Mouse (Mus musculus): ENCODE results near the gene Arhgap40.

Arhgap40 gene

DNA sequence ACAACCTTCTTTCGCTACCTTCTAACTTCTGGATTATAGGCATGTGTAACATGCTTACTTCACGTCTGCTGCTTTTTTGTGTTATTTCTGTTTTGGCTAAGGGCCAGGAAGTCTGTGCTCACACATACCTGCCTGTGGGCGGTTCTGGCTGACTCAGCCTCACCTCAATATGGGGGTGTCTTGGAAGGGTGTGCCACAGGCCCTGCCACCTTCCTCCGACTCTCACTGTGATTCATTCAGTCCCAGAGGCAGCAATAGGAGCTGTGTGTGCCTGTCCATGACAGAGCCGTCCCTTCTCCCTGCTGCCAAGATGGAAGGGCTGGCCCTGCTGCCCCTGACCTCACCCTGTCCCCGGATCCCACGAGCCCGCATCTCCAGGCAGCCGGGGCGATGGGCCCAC is at the start of gene Arhgap40:
Gene Arhgap40, plus strand, starts transcription at position 269 of the 400 bp plus-strand sequence.
- DNase-seq (ENCODE audit: low spot score), result no peak

DNA sequence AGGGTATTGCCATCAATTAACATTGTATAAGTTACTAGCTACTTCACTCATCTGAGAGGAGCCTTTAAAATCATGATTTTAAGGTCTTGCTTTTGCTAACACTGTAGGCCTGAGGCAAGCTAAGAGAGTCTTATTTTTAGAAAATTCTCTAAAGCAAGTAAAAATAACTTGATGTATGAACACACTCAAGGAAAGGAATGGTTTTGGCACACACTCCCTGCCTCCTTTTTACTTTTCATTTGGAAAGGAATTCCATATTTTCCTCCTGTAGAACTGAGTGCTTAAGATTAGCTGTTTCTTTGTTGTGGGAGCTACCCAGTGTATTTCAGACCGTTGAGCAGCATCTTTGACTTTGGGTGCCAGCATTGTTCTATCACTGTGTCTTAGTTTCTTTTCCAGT is 38.4 kb upstream of the Arhgap40 start:
- no peak for DNase-seq (ENCODE audit: low spot score)

DNA sequence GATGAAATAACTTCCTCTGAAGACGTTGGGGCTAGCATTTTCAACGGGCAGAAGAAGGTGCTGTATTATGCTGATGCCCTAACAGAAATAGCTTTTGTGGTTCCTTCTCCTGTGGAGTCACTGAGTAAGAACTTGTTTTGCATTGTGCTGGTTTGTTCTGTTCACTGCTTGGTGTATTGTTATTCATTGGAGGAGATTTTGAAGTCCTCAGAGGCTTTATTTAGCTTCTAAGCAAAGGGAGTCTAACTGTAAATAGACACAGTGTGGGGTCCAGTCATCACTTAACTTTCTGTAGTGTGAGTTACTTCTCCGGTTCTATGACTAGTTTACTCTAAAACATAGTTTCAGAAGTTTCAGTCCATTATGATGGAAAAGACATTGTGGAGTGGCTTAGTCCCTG is 35.0 kb upstream of the Arhgap40 start:
- no peak for DNase-seq (ENCODE audit: low spot score)

DNA sequence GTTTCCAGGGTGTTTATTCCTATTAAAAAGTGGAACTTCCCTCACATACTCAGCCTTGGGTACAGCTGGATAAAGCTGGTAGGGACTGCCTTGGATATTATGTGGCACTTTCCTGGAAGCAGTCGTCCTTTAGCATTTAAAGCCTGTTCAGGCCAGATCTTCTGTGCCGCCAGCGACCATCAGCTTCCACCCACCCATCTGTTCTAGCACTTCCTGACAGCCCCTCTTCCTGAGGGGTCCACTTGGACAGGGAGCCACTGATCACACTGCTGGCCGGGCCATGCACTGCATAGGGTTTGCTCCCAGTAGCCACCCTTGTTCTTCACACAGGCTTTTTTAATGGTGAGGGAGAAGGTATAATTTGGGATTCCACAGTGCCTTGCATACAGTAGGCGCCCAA is 14.1 kb upstream of the Arhgap40 start:
- DNase-seq (ENCODE audit: low spot score), result no peak

DNA sequence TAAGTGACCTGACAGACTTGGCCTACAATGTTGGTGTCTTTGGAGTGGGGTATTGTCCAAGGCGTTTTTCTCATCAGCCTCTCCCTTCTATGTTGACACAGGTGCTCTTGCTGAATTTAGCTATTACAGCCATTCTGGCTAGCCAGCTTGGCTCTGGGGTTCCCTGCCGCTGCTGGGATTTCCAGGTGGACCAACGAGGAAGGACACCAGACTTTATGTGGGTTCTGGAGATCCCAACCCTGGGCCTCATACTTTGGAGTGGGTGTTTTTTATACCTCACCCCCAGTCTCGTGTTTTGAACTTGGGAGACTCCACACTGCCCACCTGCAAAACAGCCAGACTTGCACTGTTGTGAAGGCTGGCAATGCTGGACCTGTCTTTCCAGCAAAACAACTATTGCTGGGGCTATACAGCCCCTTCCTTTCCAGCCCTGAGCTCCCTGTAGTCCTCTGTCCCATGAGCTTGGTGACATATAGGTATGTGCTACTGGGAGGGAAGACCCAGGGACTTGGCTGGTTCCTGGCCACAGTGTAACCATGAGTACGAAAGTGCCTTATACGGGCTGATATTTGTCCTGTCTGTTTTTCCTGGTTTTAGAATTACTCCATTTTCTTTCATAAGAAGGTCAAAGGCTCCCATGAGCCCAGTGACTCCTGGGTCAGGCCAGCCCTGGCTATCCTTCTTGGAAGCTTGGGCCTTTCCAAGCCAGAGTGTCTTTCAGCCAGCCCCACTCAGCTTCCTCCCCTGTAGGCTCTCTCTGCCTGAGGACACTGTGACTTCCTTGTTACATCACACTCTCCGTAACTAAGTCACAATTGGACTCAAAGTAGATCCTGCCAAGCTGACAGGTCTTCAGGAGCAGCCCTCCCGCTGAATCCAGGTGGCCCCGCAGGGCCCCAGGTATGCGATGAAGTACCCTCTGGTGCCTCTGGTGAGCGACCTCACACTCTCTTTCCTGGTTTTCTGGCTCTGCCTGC is 10.5 kb upstream of the Arhgap40 start, which contains the start of gene Adig:
Gene Adig, plus strand, starts transcription at position 777 of the 977 bp plus-strand sequence.
- DNase-seq (ENCODE audit: low spot score), result no peak

DNA sequence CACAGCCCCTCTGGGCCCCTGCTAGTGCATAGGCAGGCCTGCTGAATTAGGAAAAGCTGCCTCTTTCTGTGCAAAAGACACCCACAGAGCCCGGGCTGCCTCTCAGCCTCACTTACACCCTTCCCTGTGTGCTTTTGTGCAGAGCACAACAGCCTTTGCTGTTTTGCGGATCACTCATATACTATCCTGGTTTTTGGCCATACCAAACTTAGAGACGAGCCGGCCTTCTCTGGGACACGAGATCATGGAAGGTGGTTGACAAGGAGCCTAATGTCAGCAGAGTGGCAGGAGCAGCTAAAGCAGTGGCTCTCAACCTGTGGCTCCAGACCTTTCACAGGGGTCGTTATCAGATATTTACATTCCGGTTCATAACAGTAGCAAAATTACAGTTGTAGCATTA is 9.4 kb upstream of the Arhgap40 start:
- DNase-seq (ENCODE audit: low spot score), result no peak

DNA sequence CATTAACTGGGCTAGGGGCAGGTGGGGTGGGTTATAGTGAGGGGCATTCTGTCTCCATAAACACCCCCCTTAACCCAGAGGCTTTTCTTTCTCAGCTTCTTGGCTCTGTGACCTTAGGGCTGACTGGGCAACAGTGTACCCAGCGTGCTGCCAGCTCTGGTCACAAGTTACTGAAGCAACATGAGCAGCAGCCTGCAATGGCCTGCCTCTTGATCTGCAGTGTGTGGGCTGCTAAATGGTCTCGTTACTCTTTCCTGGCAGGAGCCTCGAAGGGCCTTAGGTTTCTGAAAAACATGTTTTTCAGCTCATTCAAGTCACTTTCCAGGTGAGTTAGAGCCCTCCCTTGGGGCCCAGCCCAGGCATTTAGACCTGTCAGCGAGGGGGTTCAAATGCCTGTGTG is 8.9 kb upstream of the Arhgap40 start:
- DNase-seq (ENCODE audit: low spot score), result no peak

DNA sequence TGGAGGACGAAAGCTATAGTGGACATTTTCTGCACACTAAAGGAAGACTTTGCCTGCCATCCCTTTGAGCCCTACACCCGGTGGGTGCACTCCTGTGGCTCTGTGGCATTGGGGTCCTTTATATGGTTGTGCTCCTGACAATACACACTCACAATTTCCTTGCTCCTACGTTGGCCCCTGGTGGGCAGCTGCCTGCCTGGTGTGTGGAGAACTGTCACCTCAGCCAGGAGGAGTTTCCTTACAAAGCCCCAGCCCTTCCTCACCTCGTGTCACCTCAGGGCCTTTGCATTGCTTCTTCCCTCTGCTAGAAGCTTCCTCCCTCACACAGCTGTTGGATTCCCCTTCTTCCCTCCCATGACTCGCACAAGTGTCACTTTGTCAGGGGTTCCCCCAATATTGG is 6.1 kb upstream of the Arhgap40 start:
- no peak for DNase-seq (ENCODE audit: low spot score)

DNA sequence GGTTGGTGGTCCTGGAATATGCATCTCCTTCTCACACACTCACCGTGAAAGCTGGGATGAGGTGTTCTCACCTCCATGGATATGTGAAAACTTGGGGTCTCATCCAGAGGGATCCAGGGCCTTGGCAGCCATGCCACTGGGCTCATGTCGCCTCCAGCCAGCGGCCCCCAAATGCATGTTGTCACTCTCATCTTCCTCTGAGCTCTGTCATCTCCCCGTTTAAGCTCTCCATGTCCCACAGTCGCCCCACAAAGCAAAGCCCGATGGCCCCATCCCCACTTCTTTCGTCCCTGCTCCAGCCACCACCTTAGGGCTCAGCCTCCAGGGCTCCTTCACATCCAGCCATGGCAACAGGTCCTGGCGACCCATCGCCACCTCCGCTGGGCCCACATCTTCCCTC is 5.5 kb upstream of the Arhgap40 start:
- DNase-seq (ENCODE audit: low spot score), result no peak

DNA sequence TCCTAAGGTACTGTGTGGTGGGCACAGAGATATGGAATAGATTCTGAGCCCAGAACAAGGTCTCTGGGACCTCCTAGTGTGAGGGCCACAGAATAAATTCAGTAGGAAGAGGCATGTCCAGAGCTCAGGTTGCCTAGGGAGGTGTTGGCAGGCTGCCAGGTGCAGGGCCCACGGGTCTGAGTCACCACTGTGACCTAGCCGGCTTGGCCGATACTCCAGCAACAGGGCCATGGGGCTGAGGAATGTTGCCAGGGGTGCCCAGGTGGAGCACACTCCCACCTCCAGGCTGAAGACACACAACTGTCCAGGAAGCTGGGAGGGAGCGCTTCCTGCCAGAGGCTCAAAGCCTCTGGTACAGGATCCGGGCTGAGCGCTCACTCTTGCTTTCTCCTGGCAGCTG is 1.9 kb upstream of the Arhgap40 start:
- no peak for DNase-seq (ENCODE audit: low spot score)

DNA sequence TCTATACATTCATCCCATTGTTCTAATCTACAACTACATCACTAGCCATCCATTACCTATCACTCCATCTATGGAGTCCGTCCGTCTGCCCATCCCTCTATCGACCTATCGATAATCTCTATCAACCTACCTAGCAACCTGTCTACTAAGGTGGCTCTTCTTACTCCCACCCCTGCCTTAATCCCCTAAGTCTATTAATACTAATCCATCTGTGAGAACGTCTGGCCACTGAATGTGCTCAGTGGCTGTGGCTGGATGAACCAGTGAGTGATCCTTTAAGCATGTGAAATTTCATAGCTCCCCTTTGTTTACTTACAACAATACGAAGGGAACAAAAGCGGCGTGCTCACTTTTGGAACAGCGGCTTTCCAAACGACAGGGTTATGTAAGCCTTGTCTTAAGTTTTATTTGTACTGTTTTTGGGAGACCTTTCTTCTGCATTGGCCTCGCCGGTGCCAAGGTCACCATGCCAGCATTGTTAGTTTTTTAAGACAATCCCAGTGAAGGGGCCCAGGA is 1.3 kb downstream of the Arhgap40 start:
- DNase-seq (ENCODE audit: low spot score), result no peak

DNA sequence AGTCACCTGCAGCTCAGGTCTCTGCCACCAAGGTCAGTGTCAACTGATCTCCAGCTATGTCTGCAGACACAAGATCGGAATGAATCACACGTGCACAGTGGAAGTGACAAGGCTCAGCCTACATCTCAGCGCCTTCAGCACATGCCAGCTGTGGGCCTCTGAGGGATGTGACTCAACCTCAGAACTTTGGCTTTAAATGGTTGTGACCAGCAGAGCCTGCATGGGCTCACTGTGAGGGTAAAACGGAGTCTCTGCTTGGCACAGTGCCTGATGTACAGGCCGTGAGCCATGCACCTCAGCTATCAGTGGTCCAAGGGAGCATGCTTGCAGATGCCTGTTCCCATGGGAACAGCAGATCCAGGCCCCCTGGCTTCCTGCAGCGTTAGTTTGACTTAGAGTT is 6.0 kb downstream of the Arhgap40 start:
- no peak for DNase-seq (ENCODE audit: low spot score)

DNA sequence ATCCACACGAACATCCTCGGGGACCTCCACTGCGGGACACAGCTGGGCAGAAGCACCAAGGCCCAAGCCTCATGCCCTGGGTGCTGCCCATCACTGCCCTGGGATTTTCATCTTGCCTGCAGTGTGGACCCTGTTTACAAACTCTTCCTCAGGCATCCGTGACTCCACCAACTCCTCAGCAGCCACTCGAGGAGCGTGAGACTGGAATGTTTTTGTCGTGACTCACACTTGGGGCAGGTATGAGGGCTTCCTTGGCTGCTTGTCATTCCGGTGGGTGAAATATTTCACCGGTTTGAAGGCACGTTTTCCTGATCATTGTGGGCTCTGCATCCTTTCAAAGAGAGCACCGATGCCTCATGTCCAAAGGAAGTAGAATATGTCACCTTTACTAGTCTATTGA is 6.5 kb downstream of the Arhgap40 start:
- DNase-seq (ENCODE audit: low spot score), result no peak

DNA sequence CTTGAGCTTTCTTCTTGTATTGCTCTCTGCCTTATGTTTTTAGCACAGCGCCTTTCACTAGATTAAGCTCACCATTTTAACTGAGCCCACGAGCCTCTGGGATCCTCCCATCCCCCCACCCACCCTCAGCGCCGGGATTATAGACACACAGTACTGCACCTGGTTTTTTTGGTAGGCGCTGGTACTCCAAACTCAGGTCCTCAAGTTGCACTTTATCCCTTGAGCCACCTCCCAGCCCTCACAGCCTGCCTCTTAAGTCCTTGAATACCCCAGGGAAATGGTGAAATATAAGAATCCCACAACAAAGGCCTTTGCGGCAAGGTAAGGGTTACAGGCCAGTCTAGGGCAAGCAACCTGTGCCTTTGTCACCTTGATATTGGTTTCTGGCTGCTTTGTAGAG is 7.2 kb downstream of the Arhgap40 start:
- DNase-seq (ENCODE audit: low spot score), result no peak

DNA sequence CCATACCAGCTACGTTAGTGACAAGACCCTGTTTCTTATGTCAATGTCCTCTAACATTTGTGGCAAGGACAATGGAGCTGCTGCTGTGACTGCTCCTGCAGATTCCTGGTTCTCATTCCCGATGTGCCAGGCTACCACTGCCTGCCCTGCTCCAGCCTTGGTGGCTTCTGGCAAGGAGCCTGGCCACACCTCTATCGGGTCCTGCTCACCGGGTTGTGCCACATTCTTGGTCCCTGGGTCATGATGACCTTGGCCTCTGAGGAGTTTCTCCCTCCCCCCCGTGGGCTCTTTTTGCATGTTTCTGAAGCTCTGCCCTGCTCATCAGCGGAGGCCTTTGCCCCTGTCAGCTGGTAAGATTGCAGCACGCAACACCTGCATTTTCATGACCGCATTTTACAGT is 10.5 kb downstream of the Arhgap40 start:
- DNase-seq (ENCODE audit: low spot score), result no peak

DNA sequence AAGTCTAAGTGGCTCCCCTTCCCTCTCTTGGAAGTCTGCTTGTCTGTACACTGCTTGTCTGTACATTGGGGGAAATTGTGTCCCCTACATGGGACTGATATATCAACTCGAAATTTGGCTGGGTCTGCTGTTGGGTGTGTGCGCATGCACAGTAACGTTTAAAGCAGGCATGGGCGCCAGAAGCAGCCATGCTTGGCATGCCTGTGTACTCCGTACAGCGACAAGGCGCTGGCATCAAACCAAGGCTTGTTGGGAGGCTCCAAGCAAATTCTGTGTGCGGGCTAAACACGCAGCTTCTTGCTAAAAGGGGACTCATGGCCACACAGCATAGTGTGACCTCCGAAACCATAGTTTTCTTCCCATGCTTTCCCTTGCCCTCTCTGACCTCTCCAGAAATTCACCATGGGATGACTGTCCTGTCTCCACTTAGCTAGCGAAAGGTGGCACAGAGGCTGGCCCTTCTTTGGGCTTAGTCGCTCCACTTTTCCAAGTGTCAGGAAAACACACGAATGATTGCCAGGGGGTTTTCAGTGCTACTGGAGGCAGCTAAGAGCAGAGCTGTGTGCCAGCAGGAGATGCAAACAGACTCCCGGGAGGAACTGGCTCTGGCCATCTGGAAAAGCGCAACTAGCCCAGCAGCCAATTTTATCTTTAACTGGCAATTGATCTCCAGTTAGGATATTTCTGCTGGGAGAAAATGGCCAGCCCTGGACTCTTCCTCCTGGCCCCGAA is 11.7 kb downstream of the Arhgap40 start:
- no peak for DNase-seq (ENCODE audit: low spot score)

DNA sequence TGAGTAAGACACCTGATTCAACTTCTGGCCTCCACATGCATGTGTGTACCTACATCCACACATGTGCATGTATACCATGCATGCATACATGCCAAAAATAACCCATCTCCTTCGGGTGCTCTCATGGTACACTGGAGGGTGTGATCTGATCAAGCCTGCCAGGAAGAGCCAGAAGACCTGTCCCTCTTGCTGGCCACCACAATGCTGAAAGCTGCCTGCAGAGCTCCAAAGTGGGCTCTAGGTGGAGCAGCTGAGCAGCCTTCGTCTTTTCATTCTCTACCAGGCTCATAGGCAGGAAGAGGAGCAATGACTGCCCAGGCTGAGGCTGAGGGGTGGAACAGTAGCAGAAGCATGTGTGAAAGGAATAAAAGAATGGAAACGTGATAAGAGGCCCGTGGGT is 21.5 kb downstream of the Arhgap40 start:
- DNase-seq (ENCODE audit: low spot score), result peak; percentile 74

DNA sequence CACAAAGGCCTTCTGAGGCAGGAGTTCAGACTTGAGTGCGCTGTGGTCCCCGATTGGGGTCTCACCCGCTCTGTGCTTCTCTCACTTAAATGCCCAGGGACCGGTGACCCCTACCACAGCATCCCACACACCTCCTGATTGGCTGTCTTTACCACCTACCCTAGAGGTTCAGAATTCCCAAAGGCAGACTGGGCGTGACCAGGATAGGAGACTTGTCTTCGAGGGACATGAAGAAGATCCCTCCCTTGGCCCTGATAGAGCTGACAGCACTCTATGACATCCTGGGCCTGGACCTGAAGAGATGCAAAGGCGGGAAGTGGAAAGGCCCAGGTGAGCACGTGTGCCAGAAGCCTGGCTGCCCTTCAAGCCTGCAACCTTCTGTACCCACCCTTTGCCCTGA is 22.0 kb downstream of the Arhgap40 start:
- DNase-seq (ENCODE audit: low spot score), result no peak

DNA sequence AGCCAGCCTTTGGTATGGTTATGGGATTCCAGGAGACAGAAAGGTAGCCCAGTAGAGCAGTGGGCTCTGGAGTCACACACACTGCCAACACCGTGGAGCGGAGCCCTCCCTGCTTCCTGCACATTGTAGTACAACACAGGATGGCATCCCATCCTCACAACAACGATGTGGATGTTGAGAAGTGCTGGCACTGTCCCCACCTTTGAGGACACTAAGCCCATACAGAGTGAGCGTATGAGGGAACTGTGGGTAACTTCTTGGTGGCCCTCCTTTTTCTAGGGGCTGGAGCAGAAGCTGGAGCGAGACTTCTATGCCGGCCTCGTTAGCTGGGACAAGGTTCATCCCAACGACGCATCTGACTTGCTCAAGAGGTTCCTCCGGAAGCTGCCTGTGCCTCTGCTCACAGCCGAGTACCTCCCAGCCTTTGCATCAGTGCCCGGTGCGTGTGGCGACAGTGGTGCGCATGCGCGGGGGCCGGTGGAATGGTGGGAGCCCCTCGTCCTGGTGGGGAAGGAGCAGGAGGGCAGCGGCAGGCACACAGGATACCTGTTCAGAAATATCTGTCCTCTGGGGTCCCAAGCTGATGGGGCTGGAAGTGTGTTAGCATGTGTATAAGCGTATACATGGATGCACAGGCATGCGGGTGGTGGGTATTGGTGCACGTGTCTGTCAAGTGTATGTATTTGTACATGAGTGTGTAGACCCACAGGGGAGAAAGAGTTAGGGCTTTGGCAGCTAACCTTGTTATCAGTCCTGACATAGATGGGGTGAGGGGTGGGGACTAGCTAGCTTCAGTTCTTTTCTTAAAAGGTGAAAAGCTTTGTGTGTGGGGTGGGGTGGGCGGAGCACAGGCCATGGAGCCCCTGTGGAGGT is 27.1 kb downstream of the Arhgap40 start:
- peak; percentile 61 for DNase-seq (ENCODE audit: low spot score)

DNA sequence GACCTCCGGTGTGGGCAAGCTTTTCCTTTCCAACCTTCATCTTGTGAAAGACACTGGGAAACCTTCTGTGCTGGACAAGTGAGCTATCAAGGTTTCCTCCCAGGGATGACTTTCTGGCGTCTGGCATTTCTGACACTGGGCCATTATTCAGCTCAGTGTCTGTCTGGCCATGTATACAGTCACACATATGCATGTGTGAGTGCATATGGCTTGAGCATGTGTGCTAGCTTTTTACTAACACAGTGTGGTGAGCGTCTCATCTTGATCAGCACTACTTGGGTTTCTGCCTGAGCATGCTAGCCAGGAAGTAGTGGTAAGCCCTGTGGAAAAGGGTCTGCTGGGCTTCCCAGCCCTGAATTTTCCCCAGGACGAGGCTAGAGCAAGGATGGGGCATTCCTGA is 28.7 kb downstream of the Arhgap40 start:
- no peak for DNase-seq (ENCODE audit: low spot score)

DNA sequence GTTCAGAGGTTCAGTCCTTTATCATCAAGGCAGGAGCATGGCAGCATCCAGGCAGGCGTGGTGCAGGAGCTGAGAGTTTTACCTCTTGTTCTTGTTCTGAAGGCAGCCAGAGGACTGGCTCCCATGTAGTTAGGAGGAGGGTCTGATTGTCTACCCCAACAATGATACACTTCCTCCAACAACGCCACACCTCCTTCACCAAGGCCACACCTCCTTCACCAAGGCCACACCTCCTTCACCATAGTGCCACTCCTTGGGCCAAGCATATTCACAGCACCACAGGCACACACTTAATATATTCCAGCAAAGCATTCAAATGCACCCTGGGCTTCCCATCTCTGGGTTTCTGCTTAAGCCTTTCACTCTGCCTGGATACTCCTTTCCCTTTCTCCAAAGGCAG is 32.7 kb downstream of the Arhgap40 start:
- DNase-seq (ENCODE audit: low spot score), result no peak

DNA sequence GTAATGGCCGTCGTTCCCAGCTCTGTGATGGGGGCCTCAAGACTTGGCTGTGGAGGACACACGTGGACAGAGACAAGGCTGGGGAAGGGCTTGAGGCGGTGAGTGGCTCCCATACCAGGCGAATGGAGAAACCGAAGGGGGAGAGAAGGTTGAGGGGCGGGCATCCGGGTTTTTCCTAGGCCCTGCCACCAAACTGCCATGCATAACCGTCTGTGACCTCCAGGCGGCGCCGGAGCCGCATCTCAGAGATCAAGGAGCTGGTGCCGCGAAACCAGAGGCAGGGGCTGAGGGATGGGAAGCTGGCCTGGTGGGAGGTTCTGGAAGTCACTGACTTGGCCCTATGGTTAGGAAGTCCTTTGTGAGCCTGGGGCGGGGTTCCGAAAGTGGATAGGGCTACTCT is 34.2 kb downstream of the Arhgap40 start:
- DNase-seq (ENCODE audit: low spot score), result peak; percentile 92

Data from embryo, embryonic 10 days (tissue).